Mouse (Mus musculus) A20 (cell line): ENCODE measurements around the gene Sec14l1.

Source experiments
- DNase-seq: peaks from one replicate; pipeline ENCODE4 v3.0.0-alpha.2; 2011; ENCODE audit warnings: low read depth, low spot score

The Sec14l1 gene

GRCm38 (mm10) chr11:117087036-117087799 is 27.8 kb upstream of the Sec14l1 start:
- no peak for DNase-seq

DNA sequence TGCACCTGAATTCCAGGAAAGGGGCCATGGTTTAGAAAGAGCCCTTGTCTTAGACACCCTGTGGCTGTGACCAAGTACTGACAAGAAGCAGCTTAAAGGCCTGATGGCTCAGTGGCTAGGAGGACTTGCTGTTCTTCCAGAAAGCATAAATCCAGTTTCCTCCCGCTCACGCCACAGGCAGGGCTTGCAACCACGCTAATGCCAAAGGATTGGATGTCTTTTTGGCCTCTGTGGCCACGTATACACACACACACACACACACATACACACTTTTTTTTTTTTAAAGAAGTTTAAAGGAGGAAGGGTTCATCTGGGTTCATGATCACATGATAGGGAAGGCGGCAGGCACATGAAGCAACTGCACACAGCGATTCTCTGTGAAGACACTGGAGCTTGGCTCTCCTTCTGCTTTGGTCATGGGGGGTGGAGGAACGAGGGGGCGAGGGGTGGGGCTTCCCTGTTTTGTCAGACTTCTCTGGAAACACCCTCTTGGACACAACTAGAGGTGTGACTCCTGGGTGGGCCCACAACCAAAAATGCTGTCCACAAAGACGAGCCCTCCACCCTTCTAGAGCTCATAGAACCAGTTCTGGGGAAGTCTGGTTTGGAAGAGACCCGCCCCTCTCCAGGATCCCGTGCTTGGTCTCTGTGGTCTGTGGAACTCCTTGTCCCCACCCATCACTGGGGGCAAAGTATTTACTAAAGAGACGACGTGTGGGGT is 26.5 kb upstream of the Sec14l1 start:
- no peak for DNase-seq

- DNase-seq = no peak
These were observed 25.1 kb upstream of the Sec14l1 start for GRCm38 (mm10) chr11:117089673-117090419.

GRCm38 (mm10) chr11:117091406-117091805 is 23.6 kb upstream of the Sec14l1 start:
- DNase-seq = no peak

DNA sequence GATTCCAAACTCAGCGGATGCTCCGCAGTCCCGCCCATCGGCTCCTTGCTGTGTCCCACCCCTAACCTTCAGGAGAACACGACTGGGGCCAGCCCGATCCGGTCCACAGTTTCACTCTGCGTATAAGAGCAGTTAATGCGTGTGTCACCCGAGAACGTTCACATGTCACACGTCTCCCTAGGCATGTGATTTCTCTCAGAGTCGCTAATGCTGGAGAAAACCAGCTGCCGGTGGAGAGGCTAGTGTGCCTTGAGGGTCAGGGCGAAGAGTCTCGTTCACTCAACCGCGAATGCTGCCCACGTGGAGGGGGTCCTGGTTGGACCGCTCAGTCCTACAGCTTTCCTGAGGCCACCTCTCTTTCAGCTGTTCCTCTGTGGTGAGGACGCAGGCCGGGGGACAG is 23.1 kb upstream of the Sec14l1 start:
- no peak for DNase-seq

DNA sequence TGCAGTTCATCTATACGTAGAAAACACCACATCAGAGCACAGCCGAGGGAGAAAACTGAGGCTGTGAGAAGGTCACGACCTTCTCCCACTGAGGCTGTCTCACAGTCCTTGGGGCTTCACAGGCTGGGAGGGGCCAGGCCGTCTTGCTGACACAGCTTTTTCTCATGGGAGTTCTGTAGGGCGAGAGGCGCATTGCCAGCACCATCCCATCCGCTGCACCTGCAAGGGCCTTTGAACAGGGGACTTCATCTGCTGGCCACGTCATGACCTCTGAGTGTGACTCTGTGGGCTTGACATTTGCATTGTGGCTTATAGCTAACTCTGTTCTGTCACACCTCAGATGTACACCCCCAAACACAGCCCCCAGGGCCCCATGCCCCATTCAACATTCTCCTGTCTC is 22.3 kb upstream of the Sec14l1 start:
- DNase-seq = peak; percentile 73

DNA sequence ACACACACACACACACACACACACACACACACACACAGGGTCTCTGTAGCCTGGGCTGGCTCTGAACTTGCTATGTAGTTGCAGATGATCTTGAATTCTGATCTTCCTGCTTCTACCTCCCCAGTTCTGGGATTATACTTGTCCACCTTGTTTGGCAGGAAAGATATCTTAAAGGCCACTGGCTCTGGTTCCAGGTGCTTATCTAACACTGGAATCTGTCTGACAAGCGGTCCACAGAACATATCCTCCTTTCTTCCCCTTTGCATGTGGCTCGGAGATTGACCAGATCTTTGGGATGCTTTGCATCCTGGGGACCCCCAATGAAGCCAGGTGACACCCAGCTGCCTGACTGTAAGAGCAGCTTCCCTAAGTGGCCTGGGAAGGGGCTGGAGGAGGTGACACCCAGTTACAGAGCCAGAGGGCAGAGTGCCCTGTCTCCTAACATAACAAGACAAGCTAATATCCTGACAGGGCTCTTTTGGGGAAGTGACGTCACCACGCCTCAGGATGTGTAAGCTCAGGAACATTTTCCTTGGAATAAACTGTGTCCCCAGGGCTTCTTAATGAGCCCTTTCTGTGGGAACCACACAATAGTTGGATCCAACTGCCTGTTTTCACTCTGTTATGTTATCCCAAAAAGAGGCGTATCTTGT is 20.9 kb upstream of the Sec14l1 start:
- no peak for DNase-seq

- DNase-seq = no peak
These were observed 20.3 kb upstream of the Sec14l1 start for GRCm38 (mm10) chr11:117094646-117095045.

GRCm38 (mm10) chr11:117097021-117097420 is 17.9 kb upstream of the Sec14l1 start:
- DNase-seq = no peak

- no peak for DNase-seq
These were observed 16.8 kb upstream of the Sec14l1 start for GRCm38 (mm10) chr11:117098155-117098554.

DNA sequence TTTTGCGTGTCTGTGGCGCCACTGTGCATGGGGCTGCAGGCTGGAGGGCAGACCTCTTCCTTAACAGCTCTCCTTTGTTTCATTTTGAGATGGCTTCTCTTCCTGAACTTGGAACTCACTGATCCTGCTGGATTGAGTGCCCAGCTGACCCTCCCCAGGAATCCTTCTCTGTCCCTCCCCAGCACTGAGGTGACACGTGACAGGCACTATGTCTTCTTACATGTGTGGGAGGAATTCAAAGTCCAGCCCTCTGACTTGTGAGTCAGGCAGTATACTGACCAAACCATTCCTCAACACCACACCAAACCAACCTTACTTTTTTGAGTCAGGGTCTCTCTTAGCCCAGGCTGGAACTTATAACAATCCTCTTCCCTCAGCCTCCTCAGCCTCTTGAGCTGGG is 16.2 kb upstream of the Sec14l1 start:
- DNase-seq = no peak

DNA sequence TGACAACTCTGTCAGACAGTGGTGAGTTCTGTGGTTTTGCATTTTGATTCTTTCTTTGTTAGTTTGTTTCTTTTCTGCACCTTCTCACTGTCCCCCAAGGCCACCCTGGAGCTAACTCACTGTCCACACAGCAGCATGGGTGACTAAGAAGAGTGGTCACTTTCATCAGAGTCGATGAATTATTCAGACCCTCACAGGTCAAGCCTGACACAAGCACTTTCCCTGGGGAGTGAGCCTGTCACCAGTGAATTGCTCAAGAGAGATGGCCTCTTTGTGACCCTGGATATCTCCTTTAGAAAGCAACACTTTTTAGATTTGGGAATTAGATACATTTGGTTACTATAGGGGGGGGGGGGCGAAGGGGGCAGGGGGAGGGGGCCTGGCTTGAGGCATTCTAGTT is 15.6 kb upstream of the Sec14l1 start:
- DNase-seq = no peak

GRCm38 (mm10) chr11:117101351-117101921 is 13.5 kb upstream of the Sec14l1 start:
- no peak for DNase-seq

DNA sequence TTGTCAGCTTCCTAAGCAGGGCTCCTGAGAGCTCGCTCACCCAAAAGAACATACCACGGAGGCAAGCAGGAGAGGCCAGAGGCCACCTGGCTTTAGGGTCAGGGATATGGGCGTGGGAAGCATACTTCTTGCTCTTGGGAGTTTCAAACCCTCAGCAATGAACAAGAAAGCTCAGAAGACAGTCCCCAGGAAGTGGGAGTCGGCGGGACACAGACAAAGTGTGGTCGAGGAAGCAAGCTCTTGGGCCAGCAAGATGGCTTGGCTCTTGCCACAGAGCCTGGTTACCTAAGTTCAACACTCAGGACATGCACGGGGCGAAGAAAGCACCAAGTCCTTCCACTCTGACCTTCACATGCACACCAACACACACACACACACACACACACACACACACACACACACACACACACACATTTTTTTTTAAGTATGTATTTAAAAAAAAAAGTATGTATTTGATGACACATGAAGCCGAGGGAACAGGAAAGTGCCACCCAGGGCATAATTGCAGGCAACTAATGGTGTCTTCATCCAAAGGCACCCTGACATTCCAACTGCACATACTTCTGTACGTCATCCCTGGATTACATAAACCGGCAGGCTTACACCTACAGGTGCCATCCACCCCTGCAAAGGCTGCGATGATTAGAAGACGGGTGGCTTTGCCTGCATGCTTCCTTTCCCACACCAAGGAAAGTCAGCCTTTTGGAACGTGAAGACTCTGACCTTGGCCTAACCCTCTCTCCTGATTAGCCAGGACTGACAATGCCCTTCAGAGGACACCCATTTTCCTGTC is 12.8 kb upstream of the Sec14l1 start:
- no peak for DNase-seq

GRCm38 (mm10) chr11:117103523-117103922 is 11.4 kb upstream of the Sec14l1 start:
- DNase-seq = no peak

- no peak for DNase-seq
These were observed 10.8 kb upstream of the Sec14l1 start for GRCm38 (mm10) chr11:117104044-117104757.

GRCm38 (mm10) chr11:117105315-117105714 is 9.7 kb upstream of the Sec14l1 start:
- no peak for DNase-seq

DNA sequence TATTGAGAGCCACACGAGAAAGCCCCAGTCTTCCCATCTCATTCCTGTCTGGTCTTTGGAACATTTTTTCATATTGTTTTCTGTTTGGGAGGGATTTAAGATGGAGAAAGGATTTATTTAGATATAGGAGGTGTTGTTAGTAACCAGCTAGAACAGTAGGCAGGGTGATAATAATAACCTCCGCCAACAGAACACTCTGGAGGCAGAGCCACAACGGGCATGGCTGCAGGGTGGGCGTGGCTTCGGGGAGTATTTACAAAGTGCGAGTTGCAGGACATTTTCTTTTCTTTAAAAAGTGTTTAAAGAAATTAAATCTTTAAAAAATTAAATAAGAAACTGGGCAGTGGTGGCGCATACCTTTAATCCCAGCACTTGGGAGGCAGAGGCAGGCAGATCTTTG is 9.1 kb upstream of the Sec14l1 start:
- no peak for DNase-seq

DNA sequence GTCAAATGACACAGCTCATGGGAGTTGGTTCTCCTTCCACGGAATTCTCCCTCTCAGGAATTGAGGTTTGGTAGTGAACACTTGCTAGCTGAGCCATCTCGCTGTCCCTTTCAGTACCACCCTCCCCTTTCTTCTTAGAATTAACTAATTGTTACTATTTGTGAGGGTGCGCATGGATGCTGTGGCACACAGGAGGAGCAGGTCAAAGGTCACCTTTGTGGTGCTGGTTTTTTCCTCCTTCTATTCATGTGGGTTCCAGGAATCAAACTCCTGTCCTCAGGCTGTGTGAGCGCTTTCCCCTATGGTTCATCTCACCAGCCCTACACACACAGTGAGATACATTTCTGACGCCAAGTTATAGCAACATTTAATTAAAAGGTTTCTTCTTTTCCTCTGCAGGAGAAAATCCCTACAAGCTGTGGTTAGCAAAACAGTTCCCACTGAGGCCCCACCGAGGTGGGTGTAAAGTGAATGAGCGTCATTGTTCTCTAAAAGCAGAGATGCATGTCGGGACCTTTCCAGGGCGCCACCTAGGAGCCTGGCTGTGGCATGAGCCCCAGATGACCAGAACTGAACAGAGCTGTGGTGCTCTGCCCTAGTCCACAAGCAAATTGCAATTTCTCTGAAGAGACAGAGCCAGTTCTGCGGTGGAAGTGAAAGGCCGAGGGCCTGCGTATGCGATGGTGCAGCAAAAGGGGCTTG is 8.2 kb upstream of the Sec14l1 start:
- DNase-seq = no peak

DNA sequence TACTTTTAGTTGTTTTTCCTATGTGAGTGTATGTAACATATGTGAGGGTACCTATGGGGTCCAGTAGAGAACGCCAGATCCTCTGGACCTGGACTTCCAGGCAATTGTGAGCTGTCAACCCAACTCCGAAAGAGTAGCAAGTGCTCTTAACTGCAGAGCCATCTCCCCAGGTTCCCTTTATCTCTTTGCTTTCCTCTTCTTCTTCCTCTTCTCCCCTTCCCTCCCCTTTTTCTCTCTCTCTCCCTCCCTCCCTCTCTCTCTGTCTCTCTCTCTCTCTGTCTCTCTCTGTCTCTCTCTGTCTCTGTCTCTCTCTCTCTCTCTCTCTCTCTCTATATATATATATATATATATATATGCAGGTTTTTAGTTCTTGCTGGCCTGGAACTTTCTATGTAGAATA is 7.1 kb upstream of the Sec14l1 start:
- no peak for DNase-seq
